Mouse (Mus musculus) liver, embryonic 14 days (tissue): ENCODE measurements around the gene Olfr1274-ps. TPM values are rescaled to one million over a fixed set of nuclear protein-coding genes. Genes with fewer than 3 reads are reported as not detected.

ENCODE experiments used
- polyA plus RNA-seq: library from polyadenylated mRNA; depleted of rRNA; stranded (reverse); fragments of >200 nt; gene quantifications from 2 replicates; pipeline ENCODE4 v1.2.3, GENCODE M21; 2012; rRNA removed

The Olfr1274-ps gene
- not detected in 2 replicates for polyA plus RNA-seq

GRCm38 (mm10) chr2:90398633-90399107, at the start of gene Olfr1274-ps:
Olfr1274-ps (plus strand) TSS chr2:90398683.

Other genes with a start within 250 kb of the Olfr1274-ps start
- not detected in 2 replicates for gene Olfr1270, start 245.6 kb upstream of the Olfr1274-ps start, polyA plus RNA-seq
- gene Olfr1506, start 174.2 kb upstream of the Olfr1274-ps start, polyA plus RNA-seq = not detected in 2 replicates
- gene Olfr142, start 141.1 kb upstream of the Olfr1274-ps start, polyA plus RNA-seq = not detected in 2 replicates
- gene Olfr1271, start 127.7 kb upstream of the Olfr1274-ps start, polyA plus RNA-seq = not detected in 2 replicates
- gene Olfr1272, start 105.8 kb upstream of the Olfr1274-ps start, polyA plus RNA-seq = not detected in 2 replicates
- not detected in 2 replicates for gene Gm13769, start 76.5 kb upstream of the Olfr1274-ps start, polyA plus RNA-seq
- gene Ptprj, start 182.0 kb downstream of the Olfr1274-ps start, polyA plus RNA-seq = 2.4 and 3.1 TPM in 2 replicates